Mouse (Mus musculus) stomach, postnatal 0 days (tissue): ENCODE measurements around the gene Bysl. TPM values are rescaled to one million over a fixed set of nuclear protein-coding genes. Genes with fewer than 3 reads are reported as not detected.

Experiments
- ATAC-seq: fragments of 200-750 bp; cut with Nextera tagmentation; 2 replicates; pipeline ENCODE4 v1.8.0; 2017; ENCODE audit not compliant: low FRiP score, low TSS enrichment
- DNase-seq: peaks from one replicate; pipeline ENCODE4 v3.0.0-alpha.2; 2016; ENCODE audit warnings: low spot score
- H3K27ac ChIP-seq: fragments of 300-500 bp; sonication (generic); replicated peaks from 2 replicates; pipeline ENCODE4 v1.5.1; 2014; ENCODE audit warnings: mild to moderate bottlenecking, control low read depth
- H3K27me3 ChIP-seq: fragments of 300-500 bp; sonication (generic); 2 replicates; pipeline ENCODE4 v1.6.1; 2014; ENCODE audit warnings: low read length; ENCODE audit not compliant: control insufficient read depth, insufficient read depth
- H3K36me3 ChIP-seq: fragments of 300-500 bp; sonication (generic); 2 replicates; pipeline ENCODE4 v1.6.1; 2014; ENCODE audit warnings: low read length, mixed read lengths; ENCODE audit not compliant: control insufficient read depth, insufficient read depth
- H3K4me1 ChIP-seq: fragments of 300-500 bp; sonication (generic); replicated peaks from 2 replicates; pipeline ENCODE4 v1.6.1; 2014; ENCODE audit warnings: antibody characterized with exemption; ENCODE audit not compliant: control insufficient read depth, insufficient read depth
- H3K4me2 ChIP-seq: fragments of 300-500 bp; sonication (generic); replicated peaks from 2 replicates; pipeline ENCODE4 v1.6.1; 2014; ENCODE audit warnings: low read depth, mild to moderate bottlenecking, control low read depth, moderate library complexity
- H3K4me3 ChIP-seq: fragments of 300-500 bp; sonication (generic); 2 replicates; pipeline ENCODE4 v1.5.1; 2014; ENCODE audit warnings: low read depth, low read length, control low read depth
- H3K9ac ChIP-seq: fragments of 300-500 bp; sonication (generic); 2 replicates; pipeline ENCODE4 v1.6.1; 2014; ENCODE audit warnings: mild to moderate bottlenecking, low read length, control low read depth, mixed read lengths
- H3K9me3 ChIP-seq: fragments of 300-500 bp; sonication (generic); 2 replicates; pipeline ENCODE4 v1.6.1; 2016; ENCODE audit warnings: low read length; ENCODE audit not compliant: control insufficient read depth
- CTCF ChIP-seq: IDR thresholded peaks from 2 replicates; pipeline ENCODE4 v1.5.1; 2016; ENCODE audit warnings: antibody characterized with exemption, low read depth, mild to moderate bottlenecking, moderate library complexity
- EP300 ChIP-seq: optimal IDR thresholded peaks from 2 replicates; pipeline ENCODE3; 2016; ENCODE audit warnings: antibody characterized with exemption
- WGBS: fragments of 180-500 bp; shearing (Covaris S2); extraction: QIAGEN DNeasy Blood & Tissue Kit; methylation state at CpG from one replicate; pipeline ENCODE4 v1.1.7; 2014; 5-methylcytosine and 5-hydroxymethylcytosine counted together
- polyA plus RNA-seq: library from polyadenylated mRNA; unstranded; fragments of >200 nt; fragmentation: Nextera tagmentation; extraction: Ambion mirVana; gene quantifications from 2 replicates; pipeline ENCODE4 v1.2.1, GENCODE M21; 2015

Gene Bysl
- polyA plus RNA-seq, 1 experiment from 2014 or later, result 13.6 TPM

DNA sequence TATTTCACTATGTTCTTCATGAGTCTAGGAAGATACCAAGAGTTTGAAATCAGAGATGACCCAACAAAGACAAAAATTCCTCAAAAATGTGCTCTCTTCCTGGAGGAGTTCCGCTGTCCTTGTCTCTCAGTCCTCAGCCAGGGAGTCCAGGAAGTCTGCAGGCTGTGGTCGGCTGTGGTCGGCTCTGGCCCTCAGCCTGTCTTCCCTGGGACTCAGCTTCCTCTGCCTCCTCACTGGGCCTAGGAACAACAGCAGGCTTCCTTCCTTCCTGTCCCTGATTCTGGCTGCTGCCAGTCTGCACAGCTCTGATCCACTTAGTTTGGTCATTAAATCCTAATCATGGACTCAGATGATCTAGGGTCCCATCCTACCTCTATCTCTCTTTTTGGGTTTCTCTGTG, 44.0 kb downstream of the Bysl start:
- Histone ChIP-seq H3K27me3 (no peaks in the 10 kb centered on the region), H3K27ac (peak overlapping the region; percentile 35; the same call in 1 of the 2 replicates), H3K4me1 (no peaks in the 10 kb centered on the region), H3K4me3 (no peak overlapping the region), H3K36me3 (no peaks in the 10 kb centered on the region), H3K9ac (no peak overlapping the region), H3K4me2 (no peak overlapping the region), H3K9me3 (no peaks in the 10 kb centered on the region)
- 60% methylated on average over 3 of the region's 3 CpGs for WGBS
- no peak for TF ChIP-seq CTCF
- no peak for TF ChIP-seq EP300
- no peak for DNase-seq
- ATAC-seq, result no peak

- no peaks in the 10 kb centered on the region for H3K4me1 ChIP-seq
- H3K36me3 ChIP-seq, result no peaks in the 10 kb centered on the region
- no peak overlapping the region for H3K9ac ChIP-seq
- no peaks in the 10 kb centered on the region for H3K27me3 ChIP-seq
- H3K9me3 ChIP-seq, result no peaks in the 10 kb centered on the region
- 50% methylated on average over 2 of the region's 2 CpGs for WGBS
- no peak for ATAC-seq
- no peak overlapping the region for H3K4me2 ChIP-seq
- no peak for DNase-seq
- H3K27ac ChIP-seq, result no peak overlapping the region
- H3K4me3 ChIP-seq, result no peak overlapping the region
- no peak for TF ChIP-seq CTCF
- no peak for TF ChIP-seq EP300
Observed at GRCm38 (mm10) chr17:47566133-47566532, 45.2 kb downstream of the Bysl start.

DNA sequence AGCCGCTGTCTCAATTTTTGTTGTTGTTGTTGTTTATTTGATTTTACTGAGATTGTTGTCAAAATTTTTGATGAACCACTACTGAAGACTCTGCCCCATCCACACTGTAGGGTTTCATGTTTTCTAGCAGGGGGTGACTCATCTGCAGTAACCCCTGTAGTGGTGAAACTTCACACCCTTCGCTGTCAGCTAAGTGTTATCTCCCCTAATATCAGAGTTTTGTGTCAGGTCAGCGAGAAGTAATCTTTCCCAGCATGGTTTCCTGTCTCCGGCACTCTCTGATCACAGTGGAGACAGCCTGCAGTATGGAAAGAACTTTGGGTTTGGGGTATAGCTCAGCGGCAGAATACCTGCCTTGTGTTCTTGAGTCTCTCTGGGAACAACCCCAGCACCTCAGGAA, 46.7 kb downstream of the Bysl start:
- WGBS, result 79% methylated on average over 5 of the region's 5 CpGs
- Histone ChIP-seq H3K4me3 (no peak overlapping the region), H3K4me2 (no peak overlapping the region), H3K4me1 (no peaks in the 10 kb centered on the region), H3K9me3 (no peaks in the 10 kb centered on the region), H3K9ac (no peak overlapping the region), H3K36me3 (no peaks in the 10 kb centered on the region), H3K27me3 (no peaks in the 10 kb centered on the region), H3K27ac (no peak overlapping the region)
- no peak for ATAC-seq
- TF ChIP-seq CTCF (no peak), EP300 (no peak)
- no peak for DNase-seq

- H3K9ac ChIP-seq, result no peak overlapping the region
- no peak overlapping the region for H3K27ac ChIP-seq
- no peaks in the 10 kb centered on the region for H3K27me3 ChIP-seq
- H3K9me3 ChIP-seq, result no peaks in the 10 kb centered on the region
- H3K36me3 ChIP-seq, result no peaks in the 10 kb centered on the region
- DNase-seq (no peak), ATAC-seq (no peak)
- WGBS, result 78% methylated on average over 6 of the region's 6 CpGs
- H3K4me3 ChIP-seq, result no peak overlapping the region
- H3K4me2 ChIP-seq, result no peak overlapping the region
- TF ChIP-seq CTCF, result no peak
- TF ChIP-seq EP300, result no peak
- H3K4me1 ChIP-seq, result no peaks in the 10 kb centered on the region
Observed at GRCm38 (mm10) chr17:47562875-47563274, 48.4 kb downstream of the Bysl start.

- Histone ChIP-seq H3K9ac (no peak overlapping the region), H3K9me3 (no peaks in the 10 kb centered on the region), H3K36me3 (no peaks in the 10 kb centered on the region), H3K27ac (peak overlapping the region; percentile 76; the same call in 1 of the 2 replicates), H3K4me1 (no peaks in the 10 kb centered on the region), H3K27me3 (no peaks in the 10 kb centered on the region), H3K4me3 (no peak overlapping the region), H3K4me2 (no peak overlapping the region)
- 36% methylated on average over 6 of the region's 6 CpGs for WGBS
- TF ChIP-seq CTCF (no peak), EP300 (no peak)
- DNase-seq, result peak; percentile 42
- ATAC-seq, result peak; percentile 76; the same call in 1 of the 2 replicates
Observed at GRCm38 (mm10) chr17:47559726-47560125, 51.6 kb downstream of the Bysl start.

GRCm38 (mm10) chr17:47557179-47557578, 54.1 kb downstream of the Bysl start:
- H3K9me3 ChIP-seq, result no peaks in the 10 kb centered on the region
- DNase-seq (no peak), ATAC-seq (no peak)
- WGBS, result 60% methylated on average over 3 of the region's 3 CpGs
- no peaks in the 10 kb centered on the region for H3K36me3 ChIP-seq
- H3K4me3 ChIP-seq, result no peak overlapping the region
- H3K27me3 ChIP-seq, result no peaks in the 10 kb centered on the region
- TF ChIP-seq CTCF (no peak), EP300 (no peak)
- no peaks in the 10 kb centered on the region for H3K4me1 ChIP-seq
- H3K27ac ChIP-seq, result no peak overlapping the region
- H3K4me2 ChIP-seq, result no peak overlapping the region
- no peak overlapping the region for H3K9ac ChIP-seq
